Mouse (Mus musculus) kidney, adult 2 months (tissue): Measurements from ENCODE around the gene Lmo7. TPM values are rescaled to one million over a fixed set of nuclear protein-coding genes. Genes with fewer than 3 reads are reported as not detected.

Source experiments
- DNase-seq: peaks from one replicate; pipeline ENCODE4 v3.0.0; 2021
- H3K27ac ChIP-seq: fragments of 200-500 bp; 2 replicates; pipeline ENCODE4 v1.5.1; 2012; ENCODE audit warnings: low read depth, low read length, control low read depth, inconsistent platforms; ENCODE audit not compliant: insufficient read depth
- H3K27me3 ChIP-seq: fragments of 200-500 bp; replicated peaks from 2 replicates; pipeline ENCODE4 v1.6.1; 2012; ENCODE audit warnings: mild to moderate bottlenecking, moderate library complexity, low read length, inconsistent platforms; ENCODE audit not compliant: control insufficient read depth, insufficient read depth
- H3K36me3 ChIP-seq: fragments of 200-500 bp; 2 replicates; pipeline ENCODE4 v1.6.1; 2012; ENCODE audit warnings: mild to moderate bottlenecking, moderate library complexity, low read length, inconsistent platforms; ENCODE audit not compliant: control insufficient read depth, insufficient read depth
- H3K4me1 ChIP-seq: fragments of 200-500 bp; 2 replicates; pipeline ENCODE4 v1.6.1; 2011; ENCODE audit warnings: low read length; ENCODE audit not compliant: control insufficient read depth, insufficient read depth
- H3K4me3 ChIP-seq: fragments of 200-500 bp; 2 replicates; pipeline ENCODE4 v1.5.1; 2011; ENCODE audit warnings: mild to moderate bottlenecking, low read depth, low read length, control low read depth; ENCODE audit not compliant: insufficient read depth
- CTCF ChIP-seq: fragments of 200-500 bp; conservative IDR thresholded peaks from 2 replicates; pipeline ENCODE4 v1.5.1; 2011; ENCODE audit warnings: low read depth, mild to moderate bottlenecking, control low read depth, low read length, moderate library complexity, mixed read lengths; ENCODE audit not compliant: insufficient read depth, insufficient read length
- POLR2A ChIP-seq: fragments of 200-500 bp; IDR thresholded peaks from one replicate; pipeline ENCODE4 v1.6.1; 2011; ENCODE audit warnings: low read depth, low read length, control low read depth
- WGBS: fragments of 180-500 bp; shearing (Covaris S2); methylation state at CpG from one replicate; pipeline ENCODE4 v1.1.7; 2018; 5-methylcytosine and 5-hydroxymethylcytosine counted together
- polyA plus RNA-seq: library from polyadenylated mRNA; depleted of rRNA; stranded (reverse); fragments of >200 nt; gene quantifications from 2 replicates; pipeline ENCODE4 v1.2.3, GENCODE M21; 2012

Gene Lmo7
- polyA plus RNA-seq, 1 experiment = 40.0 TPM

- Histone ChIP-seq H3K27me3 (no peaks in the 10 kb centered on the region), H3K4me3 (no peak overlapping the region), H3K4me1 (no peaks in the 10 kb centered on the region), H3K27ac (no peak overlapping the region), H3K36me3 (peaks cover 6% of the 10 kb centered on the region; the same call in 1 of the 2 replicates)
- WGBS = 40% methylated on average over 7 of the region's 7 CpGs
- no peak for TF ChIP-seq POLR2A
- TF ChIP-seq CTCF = no peak; the same call in 1 of the 2 replicates
- DNase-seq = no peak
These were observed 149.4 kb downstream of the Lmo7 start for GRCm38 (mm10) chr14:101879050-101879694.

- 25% methylated on average over 5 of the region's 5 CpGs for WGBS
- Histone ChIP-seq H3K4me1 (no peaks in the 10 kb centered on the region), H3K27me3 (no peaks in the 10 kb centered on the region), H3K27ac (no peak overlapping the region), H3K36me3 (peaks cover 1% of the 10 kb centered on the region), H3K4me3 (no peak overlapping the region)
- DNase-seq = peak; percentile 25
- TF ChIP-seq POLR2A = no peak
- TF ChIP-seq CTCF = no peak
These were observed 153.2 kb downstream of the Lmo7 start for GRCm38 (mm10) chr14:101882966-101883365.

- no peak overlapping the region for H3K4me3 ChIP-seq
- DNase-seq = no peak
These were observed 154.0 kb downstream of the Lmo7 start for GRCm38 (mm10) chr14:101883787-101884186.

GRCm38 (mm10) chr14:101886320-101886719 lies 156.6 kb downstream of the Lmo7 start:
- WGBS = 92% methylated on average over 10 of the region's 10 CpGs
- Histone ChIP-seq H3K4me1 (no peaks in the 10 kb centered on the region), H3K27me3 (no peaks in the 10 kb centered on the region), H3K4me3 (no peak overlapping the region), H3K27ac (no peak overlapping the region), H3K36me3 (peaks cover 1% of the 10 kb centered on the region)
- DNase-seq = no peak
- TF ChIP-seq POLR2A (no peak), CTCF (no peak)

More at GRCm38 (mm10) chr14:101883787-101884186, 154.0 kb downstream of the Lmo7 start:
- Histone ChIP-seq H3K36me3 (peaks cover 1% of the 10 kb centered on the region), H3K27ac (no peak overlapping the region), H3K27me3 (no peaks in the 10 kb centered on the region), H3K4me1 (no peaks in the 10 kb centered on the region)
- TF ChIP-seq POLR2A (no peak), CTCF (no peak)
- WGBS = 85% methylated on average over 6 of the region's 6 CpGs

- no peak for DNase-seq
- Histone ChIP-seq H3K4me3 (no peak overlapping the region), H3K27ac (no peak overlapping the region), H3K36me3 (no peaks in the 10 kb centered on the region; the same call in none of the 2 replicates), H3K27me3 (no peaks in the 10 kb centered on the region), H3K4me1 (no peaks in the 10 kb centered on the region)
- 74% methylated on average over 10 of the region's 10 CpGs for WGBS
- TF ChIP-seq POLR2A (no peak), CTCF (no peak)
These were observed 162.2 kb downstream of the Lmo7 start for GRCm38 (mm10) chr14:101891903-101892448.

GRCm38 (mm10) chr14:101892496-101892895 lies 162.7 kb downstream of the Lmo7 start:
- H3K4me1 ChIP-seq = no peaks in the 10 kb centered on the region
- 57% methylated on average over 8 of the region's 8 CpGs for WGBS
- 0 out of 2 replicates have a peak overlapping the region, but pooled peaks have one; percentile 23 for H3K27ac ChIP-seq
- H3K36me3 ChIP-seq = peaks cover 4% of the 10 kb centered on the region
- no peak overlapping the region for H3K4me3 ChIP-seq
- no peak for DNase-seq
- no peak for TF ChIP-seq CTCF
- TF ChIP-seq POLR2A = no peak
- no peaks in the 10 kb centered on the region for H3K27me3 ChIP-seq

- H3K27ac ChIP-seq = no peak overlapping the region
- 83% methylated on average over 6 of the region's 6 CpGs for WGBS
- peaks cover 4% of the 10 kb centered on the region; the same call in 1 of the 2 replicates for H3K36me3 ChIP-seq
These were observed 163.5 kb downstream of the Lmo7 start for GRCm38 (mm10) chr14:101893215-101893614.

More at GRCm38 (mm10) chr14:101893215-101893614, 163.5 kb downstream of the Lmo7 start:
- DNase-seq = no peak
- H3K4me1 ChIP-seq = no peaks in the 10 kb centered on the region
- no peaks in the 10 kb centered on the region for H3K27me3 ChIP-seq
- no peak for TF ChIP-seq CTCF
- TF ChIP-seq POLR2A = no peak
- H3K4me3 ChIP-seq = no peak overlapping the region
